Mouse (Mus musculus): ENCODE results near the gene G430095P16Rik.

- TF ChIP-seq CTCF (IDR thresholded peaks at IDR 0.05; ENCODE audit: low read depth, low read length) (no peak), POLR2A (IDR thresholded peaks at IDR 0.05; ENCODE audit: borderline replicate concordance, low read depth, low read length) (no peak)
Measured at GRCm38 (mm10) chr8:84764870-84765495, 42.2 kb downstream of the G430095P16Rik start.

All from bone marrow macrophage, adult 2 months (primary cell).